Mouse (Mus musculus) embryonic fibroblast, embryonic 13.5 days (primary cell): Measurements from ENCODE around the gene Grid2ip.

Source experiments
- CTCF ChIP-seq: IDR thresholded peaks from 2 replicates; pipeline ENCODE4 v1.5.1; 2011; ENCODE audit warnings: mild to moderate bottlenecking, control low read depth, low read length, moderate library complexity, borderline replicate concordance; ENCODE audit not compliant: insufficient read depth
- POLR2A ChIP-seq: IDR thresholded peaks from 2 replicates; pipeline ENCODE4 v1.6.1; 2011; ENCODE audit warnings: low read depth, mild to moderate bottlenecking, control low read depth, low read length, moderate library complexity

GRCm38 (mm10) chr5:143421484-143421883 is 64.3 kb downstream of the Grid2ip start:
- TF ChIP-seq CTCF: no peak
- TF ChIP-seq POLR2A: no peak
